Mouse (Mus musculus) adrenal gland (tissue): ENCODE results near the gene Obp1a.

Experiments
- intact Hi-C: fragments of 180-260 bp; cut with DNase I; formaldehyde crosslinking; loops from one replicate; pipeline ENCODE4 v1.15.1; 2025
- long read RNA-seq, 2 experiments: library from polyadenylated mRNA; unstranded; transcript quantifications; one replicate each; pipeline ENCODE4 v2.0.0; 2020; ENCODE audit warnings: borderline replicate concordance in 1 of 2; ENCODE audit not compliant: insufficient replicate concordance in 1 of 2

Obp1a gene
- long read RNA-seq, experiment 1: 0 reads
- long read RNA-seq, experiment 2: 0 reads

DNA sequence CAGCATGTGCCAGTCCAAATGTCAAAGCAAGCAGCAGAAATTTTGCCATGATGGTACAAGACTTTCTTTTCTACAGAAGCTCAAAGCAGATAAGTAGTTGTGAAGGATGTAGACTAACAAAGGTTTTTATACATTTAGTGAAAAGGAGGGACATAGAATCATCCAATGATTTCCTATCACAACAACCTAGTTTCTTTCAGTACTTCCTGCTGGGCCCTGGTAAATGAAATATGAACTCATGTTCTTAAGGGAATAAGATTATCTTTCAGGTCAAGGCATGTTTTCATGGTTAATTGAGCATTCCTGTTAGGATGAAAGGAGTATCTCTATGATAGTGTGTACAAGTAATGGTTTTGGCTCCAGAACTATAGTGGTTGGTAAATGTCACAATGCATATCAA, at the start of gene Obp1a:
Gene Obp1a (minus strand): TSS at position 101 of the 400 bp plus-strand sequence.
- intact Hi-C loops: no loop called here

- intact Hi-C loops: no loop called here
Observed at GRCm38 (mm10) chrX:78125167-78125566, 34.0 kb upstream of the Obp1a start, which contains the start of gene Gm5938. Gene Gm5938 (plus strand): TSS chrX:78125467.
